Comparison of ENCODE assay signal across 8 mouse cellular contexts in genomic region chr9:64386466-64387211, GRCm38 (mm10). TPM values are rescaled to one million over a fixed set of nuclear protein-coding genes. Genes with fewer than 3 reads are reported as not detected.
A peak's percentile ranks its signal among the peaks of the same experiment; 100 is the strongest.
DNase-seq lines count a peak whose midpoint lies in the region; ATAC-seq and TF ChIP-seq lines count a peak whose summit lies in the region.

No protein-coding gene starts in this region.

- DNase-seq in heart, adult 18-20 months: no peak
- peak; percentile 25 for DNase-seq in brain, embryonic 14.5 days (ENCODE audit: low read depth)
- no peak for DNase-seq in forebrain, embryonic 11.5 days (ENCODE audit: low spot score)
- DNase-seq in layer of hippocampus, postnatal 14 days (ENCODE audit: low spot score in 2 of 2): no peak
- DNase-seq in layer of hippocampus, adult 11-12 months (ENCODE audit: low spot score): no peak

- no peak for ATAC-seq in heart, embryonic 13.5 days (ENCODE audit: extremely low read depth, insufficient number of reproducible peaks, low FRiP score, low TSS enrichment)
- no peak for ATAC-seq in forebrain, embryonic 11.5 days (replicated peaks; ENCODE audit: low FRiP score)
- no peak for ATAC-seq in limb, embryonic 12.5 days (ENCODE audit: insufficient number of reproducible peaks, insufficient read depth, low FRiP score, low TSS enrichment, low read depth)
- ATAC-seq in stomach, embryonic 14.5 days (ENCODE audit: insufficient number of reproducible peaks, insufficient read depth, low FRiP score, low read depth): no peak

- 2% methylated on average over 45 of the region's 45 CpGs for WGBS in heart, embryonic 13.5 days
- 1% methylated on average over 45 of the region's 45 CpGs for WGBS in forebrain, embryonic 11.5 days
- 2% methylated on average over 45 of the region's 45 CpGs for WGBS in limb, embryonic 12.5 days
- under 1% methylated on average over 45 of the region's 45 CpGs for WGBS in stomach, embryonic 14.5 days

- H3K36me3 ChIP-seq in heart, embryonic 13.5 days: no peaks in the 10 kb centered on the region
- H3K36me3 ChIP-seq in forebrain, embryonic 11.5 days (ENCODE audit: control insufficient read depth, insufficient read depth, low read length): no peaks in the 10 kb centered on the region
- H3K36me3 ChIP-seq in limb, embryonic 12.5 days: no peaks in the 10 kb centered on the region
- H3K36me3 ChIP-seq in stomach, embryonic 14.5 days (ENCODE audit: control insufficient read depth, insufficient read depth, low read length): no peaks in the 10 kb centered on the region

- no peak for TF ChIP-seq CTCF in brain, embryonic 14.5 days (IDR thresholded peaks at IDR 0.05; ENCODE audit: borderline replicate concordance, extremely low read depth, insufficient read depth, insufficient read length)

- H3K4me1 ChIP-seq in heart, embryonic 13.5 days: peaks cover 20% of the 10 kb centered on the region
- peaks cover 7% of the 10 kb centered on the region for H3K4me1 ChIP-seq in forebrain, embryonic 11.5 days (replicated peaks; ENCODE audit: control insufficient read depth, insufficient read depth, low read length)
- peaks cover 35% of the 10 kb centered on the region for H3K4me1 ChIP-seq in limb, embryonic 12.5 days (replicated peaks)
- peaks cover 12% of the 10 kb centered on the region; the same call in 1 of the 2 replicates for H3K4me1 ChIP-seq in stomach, embryonic 14.5 days (ENCODE audit: control insufficient read depth, insufficient read depth, low read length)

- no peaks in the 10 kb centered on the region for H3K9me3 ChIP-seq in heart, embryonic 13.5 days
- H3K9me3 ChIP-seq in forebrain, embryonic 11.5 days (ENCODE audit: control insufficient read depth, low read length): no peaks in the 10 kb centered on the region
- H3K9me3 ChIP-seq in limb, embryonic 12.5 days: no peaks in the 10 kb centered on the region
- no peaks in the 10 kb centered on the region for H3K9me3 ChIP-seq in stomach, embryonic 14.5 days (ENCODE audit: control insufficient read depth, low read depth, low read length)

- peaks cover 97% of the 10 kb centered on the region for H3K27me3 ChIP-seq in heart, embryonic 13.5 days (replicated peaks)
- H3K27me3 ChIP-seq in forebrain, embryonic 11.5 days (ENCODE audit: control insufficient read depth, insufficient read depth, low read length): peaks cover 50% of the 10 kb centered on the region
- H3K27me3 ChIP-seq in limb, embryonic 12.5 days: peaks cover 86% of the 10 kb centered on the region
- H3K27me3 ChIP-seq in stomach, embryonic 14.5 days (ENCODE audit: control insufficient read depth, insufficient read depth, low read length): peaks cover 25% of the 10 kb centered on the region

- H3K4me2 ChIP-seq in heart, embryonic 13.5 days: peak overlapping the region; percentile 96
- peak overlapping the region; percentile 99 for H3K4me2 ChIP-seq in forebrain, embryonic 11.5 days (ENCODE audit: low read depth, low read length, severe bottlenecking)
- H3K4me2 ChIP-seq in limb, embryonic 12.5 days: peak overlapping the region; percentile 99
- H3K4me2 ChIP-seq in stomach, embryonic 14.5 days (replicated peaks; ENCODE audit: low read depth, low read length): peak overlapping the region; percentile 100

- peak overlapping the region; percentile 78 for H3K9ac ChIP-seq in heart, embryonic 13.5 days
- H3K9ac ChIP-seq in forebrain, embryonic 11.5 days (ENCODE audit: low read length): peak overlapping the region; percentile 57
- no peak overlapping the region for H3K9ac ChIP-seq in limb, embryonic 12.5 days (replicated peaks)
- peak overlapping the region; percentile 8; the same call in 1 of the 2 replicates for H3K9ac ChIP-seq in stomach, embryonic 14.5 days (replicated peaks; ENCODE audit: low read depth, low read length)

- peak overlapping the region; percentile 58 for H3K4me3 ChIP-seq in heart, embryonic 13.5 days
- H3K4me3 ChIP-seq in forebrain, embryonic 11.5 days (ENCODE audit: low read depth, low read length): peak overlapping the region; percentile 53
- peak overlapping the region; percentile 60 for H3K4me3 ChIP-seq in limb, embryonic 12.5 days (replicated peaks)
- peak overlapping the region; percentile 54 for H3K4me3 ChIP-seq in stomach, embryonic 14.5 days (ENCODE audit: low read depth, low read length)

- no peak for TF ChIP-seq POLR2A in brain, embryonic 14.5 days (IDR thresholded peaks at IDR 0.05; ENCODE audit: borderline replicate concordance, extremely low read depth, insufficient read depth, insufficient read length, poor library complexity, severe bottlenecking)

- H3K27ac ChIP-seq in heart, embryonic 13.5 days (replicated peaks): no peak overlapping the region
- no peak overlapping the region for H3K27ac ChIP-seq in forebrain, embryonic 11.5 days (ENCODE audit: low read depth, low read length)
- no peak overlapping the region for H3K27ac ChIP-seq in limb, embryonic 12.5 days
- H3K27ac ChIP-seq in stomach, embryonic 14.5 days (ENCODE audit: low read length): no peak overlapping the region

RNA-seq across cellular contexts. Expression of gene Megf11, which starts 1.2 kb away (rescaled TPM):
- 0.38 and 1.1 TPM in 2 replicates for polyA plus RNA-seq in heart, embryonic 13.5 days (2015; fragmentation: Nextera tagmentation; extraction: Ambion mirVana)
- 1 to 10 TPM; 1.2 to 1.6 TPM for total RNA-seq in heart, adult 18-20 months (2021)
- 12.1 and 16.5 TPM in 2 replicates for polyA plus RNA-seq in brain, embryonic 14.5 days (2012; rRNA removed)
- 3.3 and 3.6 TPM in 2 replicates for polyA plus RNA-seq in forebrain, embryonic 11.5 days (2014; fragmentation: Nextera tagmentation; extraction: Ambion mirVana)
- 0.97 and 1.1 TPM in 2 replicates for polyA plus RNA-seq in limb, embryonic 12.5 days (2016; fragmentation: Nextera tagmentation; extraction: Ambion mirVana)
- polyA plus RNA-seq in stomach, embryonic 14.5 days (2014; fragmentation: Nextera tagmentation; extraction: Ambion mirVana): 1.9 and 2.0 TPM in 2 replicates
- 10 to 100 TPM; 16.1 to 16.3 TPM for total RNA-seq in layer of hippocampus, postnatal 14 days (2021)

RNA-seq across cellular contexts. Expression of gene Dis3l, which starts 45.6 kb away (rescaled TPM):
- 16.2 and 18.1 TPM in 2 replicates for polyA plus RNA-seq in heart, embryonic 13.5 days (2015; fragmentation: Nextera tagmentation; extraction: Ambion mirVana)
- total RNA-seq in heart, adult 18-20 months (2021): 10 to 100 TPM; 25.0 to 30.6 TPM
- 17.9 and 20.4 TPM in 2 replicates for polyA plus RNA-seq in brain, embryonic 14.5 days (2012; rRNA removed)
- 22.4 and 23.4 TPM in 2 replicates for polyA plus RNA-seq in forebrain, embryonic 11.5 days (2014; fragmentation: Nextera tagmentation; extraction: Ambion mirVana)
- polyA plus RNA-seq in limb, embryonic 12.5 days (2016; fragmentation: Nextera tagmentation; extraction: Ambion mirVana): 22.3 and 22.5 TPM in 2 replicates
- 22.9 and 23.4 TPM in 2 replicates for polyA plus RNA-seq in stomach, embryonic 14.5 days (2014; fragmentation: Nextera tagmentation; extraction: Ambion mirVana)
- 10 to 100 TPM; 24.4 to 26.0 TPM for total RNA-seq in layer of hippocampus, postnatal 14 days (2021)
